Mouse (Mus musculus) E14TG2a.4 (cell line): Measurements from ENCODE around the gene Lsm10.

Experiments
- CTCF ChIP-seq: conservative IDR thresholded peaks from 2 replicates; pipeline ENCODE4 v1.5.1; 2014; ENCODE audit warnings: low read length
- POU5F1 ChIP-seq: IDR thresholded peaks from 2 replicates; pipeline ENCODE4 v1.6.1; 2014; ENCODE audit warnings: low read length, borderline replicate concordance

DNA sequence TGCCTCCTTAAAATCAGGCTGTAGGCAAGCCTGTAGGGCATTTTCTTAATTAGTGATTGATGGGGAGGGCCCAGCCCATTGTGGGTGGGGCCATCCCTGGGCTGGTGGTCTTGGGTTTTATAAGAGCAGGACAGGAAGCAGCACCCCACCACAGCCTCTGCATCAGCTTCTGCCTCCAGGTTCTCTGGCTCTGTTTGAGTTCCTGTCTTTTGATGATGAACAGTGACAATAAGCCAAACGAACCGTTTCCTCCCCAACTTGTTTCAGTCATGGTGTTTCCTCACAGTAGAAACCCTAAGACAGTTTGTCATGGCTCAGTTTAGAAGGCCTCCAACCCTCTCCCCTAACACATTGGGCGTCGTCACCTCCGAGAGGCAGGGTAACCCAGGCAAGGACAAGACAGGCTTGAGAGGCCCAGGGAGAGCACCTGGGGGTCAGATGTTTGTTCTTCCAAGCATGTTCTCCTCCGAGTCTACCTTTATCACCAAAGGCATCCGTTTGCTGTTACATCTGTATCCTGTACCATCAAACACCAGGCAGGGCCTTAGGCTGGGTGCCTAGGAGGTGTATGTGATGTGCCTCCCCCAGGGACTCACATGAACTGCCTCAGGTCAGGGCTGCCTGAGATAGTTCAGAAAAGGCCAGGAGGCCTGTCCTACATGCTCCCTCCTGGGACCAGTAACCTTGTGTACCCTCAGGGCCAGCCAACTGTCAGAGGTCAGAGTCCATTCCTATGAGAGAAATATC lies 6.1 kb upstream of the Lsm10 start:
- TF ChIP-seq CTCF (no peak), POU5F1 (no peak)
